Mouse (Mus musculus): ENCODE measurements at regions not wholly inside any gene's neighbourhood (a gene's known extent, or its start where the extent isn't known, plus 50 kb on each side); places are given as distances from the start of the nearest gene placed in this dataset.

- H3K9me3 ChIP-seq (replicated peaks; ENCODE audit: control insufficient read depth, low read length, poor library complexity, severe bottlenecking), result no peaks in the 10 kb centered on the region
- H3K36me3 ChIP-seq (ENCODE audit: control insufficient read depth, insufficient read depth, low read length), result no peaks in the 10 kb centered on the region
- 79% methylated on average over 7 of the region's 7 CpGs for WGBS
- H3K27ac ChIP-seq (ENCODE audit: low read length), result no peak overlapping the region
- H3K27me3 ChIP-seq (ENCODE audit: control insufficient read depth, insufficient read depth, low read depth, low read length), result no peaks in the 10 kb centered on the region
- ATAC-seq, result no peak
- H3K4me2 ChIP-seq (ENCODE audit: low read length), result no peak overlapping the region
- H3K4me1 ChIP-seq (ENCODE audit: control insufficient read depth, insufficient read depth, low read length), result no peaks in the 10 kb centered on the region
- no peak overlapping the region for H3K4me3 ChIP-seq (ENCODE audit: low read depth, low read length)
- H3K9ac ChIP-seq (ENCODE audit: low read depth, low read length), result no peak overlapping the region
These were observed 181.0 kb downstream of the Plpp3 start for GRCm38 (mm10) chr4:105338131-105338530.

GRCm38 (mm10) chr4:105338861-105339260 is 181.7 kb downstream of the Plpp3 start:
- Histone ChIP-seq H3K27ac (ENCODE audit: low read length) (no peak overlapping the region), H3K4me2 (ENCODE audit: low read length) (no peak overlapping the region), H3K9me3 (replicated peaks; ENCODE audit: control insufficient read depth, low read length, poor library complexity, severe bottlenecking) (no peaks in the 10 kb centered on the region), H3K9ac (ENCODE audit: low read depth, low read length) (no peak overlapping the region), H3K4me3 (ENCODE audit: low read depth, low read length) (no peak overlapping the region), H3K36me3 (ENCODE audit: control insufficient read depth, insufficient read depth, low read length) (no peaks in the 10 kb centered on the region), H3K4me1 (ENCODE audit: control insufficient read depth, insufficient read depth, low read length) (no peaks in the 10 kb centered on the region), H3K27me3 (ENCODE audit: control insufficient read depth, insufficient read depth, low read depth, low read length) (no peaks in the 10 kb centered on the region)
- 77% methylated on average over 7 of the region's 7 CpGs for WGBS
- no peak for ATAC-seq

GRCm38 (mm10) chr4:105341274-105341673 is 184.1 kb downstream of the Plpp3 start:
- ATAC-seq, result no peak
- Histone ChIP-seq H3K4me1 (ENCODE audit: control insufficient read depth, insufficient read depth, low read length) (no peaks in the 10 kb centered on the region), H3K27ac (ENCODE audit: low read length) (no peak overlapping the region), H3K9ac (ENCODE audit: low read depth, low read length) (no peak overlapping the region), H3K4me2 (ENCODE audit: low read length) (no peak overlapping the region), H3K9me3 (replicated peaks; ENCODE audit: control insufficient read depth, low read length, poor library complexity, severe bottlenecking) (no peaks in the 10 kb centered on the region), H3K27me3 (ENCODE audit: control insufficient read depth, insufficient read depth, low read depth, low read length) (no peaks in the 10 kb centered on the region), H3K36me3 (ENCODE audit: control insufficient read depth, insufficient read depth, low read length) (no peaks in the 10 kb centered on the region), H3K4me3 (ENCODE audit: low read depth, low read length) (no peak overlapping the region)
- WGBS, result 93% methylated on average over 7 of the region's 7 CpGs

GRCm38 (mm10) chr4:105346846-105347245 is 189.7 kb downstream of the Plpp3 start:
- ATAC-seq, result no peak
- 92% methylated on average over 8 of the region's 8 CpGs for WGBS
- H3K27ac ChIP-seq (ENCODE audit: low read length), result no peak overlapping the region

DNA sequence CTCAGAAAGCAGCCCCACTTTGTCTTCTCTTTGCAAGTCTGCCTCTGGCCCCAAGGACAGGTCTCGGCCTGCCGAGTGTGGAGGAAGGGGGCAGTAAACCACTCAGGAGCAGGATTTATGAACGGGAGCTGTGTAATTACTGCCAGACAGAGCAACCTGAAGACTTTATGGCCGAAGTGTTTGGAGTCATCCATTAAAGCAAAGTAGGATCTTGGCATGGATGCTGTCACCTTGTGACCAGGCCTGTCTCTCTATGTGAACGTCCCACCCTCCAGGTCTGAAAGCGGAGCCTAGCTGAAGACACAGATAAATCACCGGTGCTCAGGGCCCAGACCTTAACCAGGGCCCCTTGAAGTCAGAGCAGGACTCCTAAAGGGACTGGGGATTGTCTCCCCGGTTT is 190.8 kb downstream of the Plpp3 start:
- no peak for ATAC-seq
- H3K4me3 ChIP-seq (ENCODE audit: low read depth, low read length), result no peak overlapping the region
- WGBS, result 95% methylated on average over 8 of the region's 8 CpGs

More at GRCm38 (mm10) chr4:105346846-105347245, 189.7 kb downstream of the Plpp3 start:
- Histone ChIP-seq H3K4me1 (ENCODE audit: control insufficient read depth, insufficient read depth, low read length) (no peaks in the 10 kb centered on the region), H3K27me3 (ENCODE audit: control insufficient read depth, insufficient read depth, low read depth, low read length) (no peaks in the 10 kb centered on the region), H3K4me2 (ENCODE audit: low read length) (no peak overlapping the region), H3K4me3 (ENCODE audit: low read depth, low read length) (no peak overlapping the region), H3K9me3 (replicated peaks; ENCODE audit: control insufficient read depth, low read length, poor library complexity, severe bottlenecking) (no peaks in the 10 kb centered on the region), H3K36me3 (ENCODE audit: control insufficient read depth, insufficient read depth, low read length) (no peaks in the 10 kb centered on the region), H3K9ac (ENCODE audit: low read depth, low read length) (no peak overlapping the region)

GRCm38 (mm10) chr4:105349316-105350207 is 192.4 kb downstream of the Plpp3 start:
- 94% methylated on average over 8 of the region's 8 CpGs for WGBS
- H3K27ac ChIP-seq (ENCODE audit: low read length), result no peak overlapping the region
- ATAC-seq, result no peak
- no peak overlapping the region for H3K9ac ChIP-seq (ENCODE audit: low read depth, low read length)
- no peaks in the 10 kb centered on the region for H3K9me3 ChIP-seq (replicated peaks; ENCODE audit: control insufficient read depth, low read length, poor library complexity, severe bottlenecking)
- H3K4me2 ChIP-seq (ENCODE audit: low read length), result no peak overlapping the region
- no peak overlapping the region for H3K4me3 ChIP-seq (ENCODE audit: low read depth, low read length)
- no peaks in the 10 kb centered on the region for H3K27me3 ChIP-seq (ENCODE audit: control insufficient read depth, insufficient read depth, low read depth, low read length)
- H3K4me1 ChIP-seq (ENCODE audit: control insufficient read depth, insufficient read depth, low read length), result no peaks in the 10 kb centered on the region
- no peaks in the 10 kb centered on the region for H3K36me3 ChIP-seq (ENCODE audit: control insufficient read depth, insufficient read depth, low read length)

More for the DNA sequence above, 190.8 kb downstream of the Plpp3 start:
- no peak overlapping the region for H3K27ac ChIP-seq (ENCODE audit: low read length)
- H3K4me1 ChIP-seq (ENCODE audit: control insufficient read depth, insufficient read depth, low read length), result no peaks in the 10 kb centered on the region
- no peaks in the 10 kb centered on the region for H3K36me3 ChIP-seq (ENCODE audit: control insufficient read depth, insufficient read depth, low read length)
- no peak overlapping the region for H3K9ac ChIP-seq (ENCODE audit: low read depth, low read length)
- no peaks in the 10 kb centered on the region for H3K27me3 ChIP-seq (ENCODE audit: control insufficient read depth, insufficient read depth, low read depth, low read length)
- H3K4me2 ChIP-seq (ENCODE audit: low read length), result no peak overlapping the region
- no peaks in the 10 kb centered on the region for H3K9me3 ChIP-seq (replicated peaks; ENCODE audit: control insufficient read depth, low read length, poor library complexity, severe bottlenecking)

DNA sequence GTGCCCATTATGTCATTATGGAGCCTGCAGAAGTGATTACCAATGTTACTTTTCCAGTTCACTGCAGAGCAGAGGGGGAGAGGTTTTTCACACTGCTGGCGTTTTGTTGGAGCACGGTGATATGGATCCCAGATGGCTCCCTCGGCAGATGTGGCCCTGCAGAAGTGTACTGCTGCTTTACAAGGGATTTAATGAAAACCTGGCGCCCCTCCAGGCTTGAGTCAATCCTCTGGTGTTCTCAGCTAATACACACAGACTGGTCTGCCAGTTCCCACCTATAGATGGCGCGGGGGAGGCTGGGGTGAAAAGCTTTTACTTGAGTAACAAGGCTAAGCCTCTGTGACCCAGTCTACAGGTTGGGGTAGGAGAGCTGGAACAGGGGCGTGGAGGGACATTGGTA is 195.2 kb downstream of the Plpp3 start:
- ATAC-seq, result no peak
- Histone ChIP-seq H3K27ac (ENCODE audit: low read length) (no peak overlapping the region), H3K36me3 (ENCODE audit: control insufficient read depth, insufficient read depth, low read length) (no peaks in the 10 kb centered on the region), H3K4me3 (ENCODE audit: low read depth, low read length) (no peak overlapping the region), H3K9me3 (replicated peaks; ENCODE audit: control insufficient read depth, low read length, poor library complexity, severe bottlenecking) (no peaks in the 10 kb centered on the region), H3K9ac (ENCODE audit: low read depth, low read length) (no peak overlapping the region), H3K27me3 (ENCODE audit: control insufficient read depth, insufficient read depth, low read depth, low read length) (no peaks in the 10 kb centered on the region), H3K4me1 (ENCODE audit: control insufficient read depth, insufficient read depth, low read length) (no peaks in the 10 kb centered on the region), H3K4me2 (ENCODE audit: low read length) (no peak overlapping the region)
- WGBS, result 69% methylated on average over 7 of the region's 7 CpGs

DNA sequence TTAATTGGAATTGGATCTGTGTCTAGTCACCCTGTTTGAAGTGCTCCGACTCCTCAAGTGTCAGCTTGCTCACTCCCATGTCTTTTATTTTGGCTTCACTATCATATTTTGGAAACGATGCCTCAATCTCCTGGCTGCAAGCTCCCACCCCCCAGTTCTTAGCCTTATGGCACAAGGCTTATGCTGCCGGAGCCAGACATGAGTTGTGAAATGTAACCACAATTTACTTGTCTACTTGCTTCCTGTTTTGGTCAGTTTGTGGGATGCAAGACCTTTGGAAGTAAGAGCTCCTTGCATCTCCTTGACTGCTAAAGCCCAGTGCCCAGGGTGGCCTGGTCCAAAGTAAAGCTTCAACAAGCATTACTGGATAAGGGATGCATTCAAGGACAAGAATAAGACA is 195.8 kb downstream of the Plpp3 start:
- Histone ChIP-seq H3K9me3 (replicated peaks; ENCODE audit: control insufficient read depth, low read length, poor library complexity, severe bottlenecking) (no peaks in the 10 kb centered on the region), H3K4me3 (ENCODE audit: low read depth, low read length) (no peak overlapping the region), H3K9ac (ENCODE audit: low read depth, low read length) (no peak overlapping the region), H3K27ac (ENCODE audit: low read length) (no peak overlapping the region), H3K4me1 (ENCODE audit: control insufficient read depth, insufficient read depth, low read length) (no peaks in the 10 kb centered on the region), H3K36me3 (ENCODE audit: control insufficient read depth, insufficient read depth, low read length) (no peaks in the 10 kb centered on the region), H3K4me2 (ENCODE audit: low read length) (no peak overlapping the region), H3K27me3 (ENCODE audit: control insufficient read depth, insufficient read depth, low read depth, low read length) (no peaks in the 10 kb centered on the region)
- 94% methylated on average over 3 of the region's 3 CpGs for WGBS
- no peak for ATAC-seq

GRCm38 (mm10) chr4:105354097-105354496 is 196.9 kb downstream of the Plpp3 start:
- Histone ChIP-seq H3K4me1 (ENCODE audit: control insufficient read depth, insufficient read depth, low read length) (no peaks in the 10 kb centered on the region), H3K4me2 (ENCODE audit: low read length) (no peak overlapping the region), H3K4me3 (ENCODE audit: low read depth, low read length) (no peak overlapping the region), H3K9me3 (replicated peaks; ENCODE audit: control insufficient read depth, low read length, poor library complexity, severe bottlenecking) (no peaks in the 10 kb centered on the region), H3K9ac (ENCODE audit: low read depth, low read length) (no peak overlapping the region), H3K27me3 (ENCODE audit: control insufficient read depth, insufficient read depth, low read depth, low read length) (no peaks in the 10 kb centered on the region), H3K36me3 (ENCODE audit: control insufficient read depth, insufficient read depth, low read length) (no peaks in the 10 kb centered on the region), H3K27ac (ENCODE audit: low read length) (no peak overlapping the region)
- WGBS, result 73% methylated on average over 8 of the region's 8 CpGs
- ATAC-seq, result no peak
